Mouse (Mus musculus) heart, postnatal 25 days (tissue): ENCODE measurements around the gene Itpr1. TPM values are rescaled to one million over a fixed set of nuclear protein-coding genes. Genes with fewer than 3 reads are reported as not detected.
A peak's percentile ranks its signal among the peaks of the same experiment; 100 is the strongest.

Experiments
- DNase-seq: peaks from one replicate; pipeline ENCODE4 v3.0.0; 2022; ENCODE audit warnings: low spot score
- intact Hi-C: fragments of 180-260 bp; cut with DNase I; formaldehyde crosslinking; loops from one replicate; pipeline ENCODE4 v1.15.1; 2025
- total RNA-seq, 2 experiments: library from RNA; stranded (reverse); gene quantifications; 2 replicates each; pipeline ENCODE4 v1.2.3; 2021

Itpr1 gene
- 10 to 100 TPM; 44.1 to 44.2 TPM for total RNA-seq

DNA sequence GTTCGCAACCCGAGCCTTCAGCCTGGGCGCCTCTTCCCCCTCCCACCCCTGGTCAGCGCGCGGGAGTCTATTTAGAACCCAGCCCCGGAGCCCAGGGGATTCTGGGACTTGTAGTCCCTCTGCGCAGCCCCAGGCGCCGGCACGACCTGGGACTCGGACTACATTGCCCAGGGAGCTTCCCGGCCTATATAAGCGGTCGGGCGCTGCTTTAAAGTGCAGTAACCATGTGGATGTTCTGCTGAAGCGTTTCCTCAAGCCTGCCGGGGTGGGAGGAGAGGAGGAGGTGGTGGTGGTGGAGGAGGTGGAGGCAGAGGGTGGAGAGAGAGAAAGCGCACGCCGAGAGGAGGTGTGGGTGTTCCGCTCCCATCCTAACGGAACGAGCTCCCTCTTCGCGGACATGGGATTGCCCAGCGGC lies at the start of gene Itpr1:
TSS of gene Itpr1 (plus strand) at position 216 of the 415 bp plus-strand sequence.
- DNase-seq, result peak; percentile 97
- intact Hi-C loops, result loop anchor here (2.0 kb wide), 3 partner anchors 28 to 114 kb away; partner anchors contain the start of gene Sumf1

DNA sequence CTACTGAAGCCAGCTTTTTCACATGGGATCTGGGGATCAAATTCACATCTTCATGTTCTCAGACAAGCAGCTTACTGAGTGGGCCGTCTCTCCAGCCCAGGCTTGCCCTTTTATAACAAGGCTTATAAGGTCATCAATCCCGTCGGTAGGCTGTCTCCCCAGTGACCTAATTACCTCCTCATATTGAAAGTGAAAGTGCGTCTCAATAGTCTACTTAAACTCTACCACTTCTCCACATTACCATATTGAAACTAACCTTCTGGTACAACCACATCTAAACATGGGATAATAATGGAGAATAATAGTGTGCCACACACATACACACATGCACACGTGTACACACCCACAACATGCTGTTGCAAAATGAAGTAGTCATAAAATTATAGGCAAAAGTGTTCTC lies 48.0 kb upstream of the Itpr1 start:
- intact Hi-C loops, result no loop called here
- DNase-seq, result no peak

DNA sequence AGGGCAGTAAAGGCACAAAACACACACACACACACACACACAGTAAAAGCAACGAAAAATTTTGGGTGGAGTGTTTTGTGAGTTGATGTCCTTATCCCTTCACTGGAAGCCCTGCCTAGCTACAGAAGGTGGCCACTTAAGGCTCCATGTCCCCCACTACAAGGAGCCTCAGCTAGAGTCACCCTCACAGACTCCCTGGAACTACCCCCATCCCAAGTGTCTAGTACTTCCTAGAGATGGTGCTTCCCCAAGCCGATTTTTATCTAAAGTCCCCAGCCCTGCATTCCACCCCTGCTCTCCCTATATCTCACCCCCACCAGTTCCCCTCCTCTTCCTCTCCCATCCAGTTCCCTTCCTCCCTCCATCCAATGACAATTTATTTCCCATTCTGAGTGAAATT lies 47.3 kb upstream of the Itpr1 start:
- intact Hi-C loops, result no loop called here
- DNase-seq, result no peak

- DNase-seq, result no peak
- intact Hi-C loops, result no loop called here
These were observed 44.8 kb upstream of the Itpr1 start for GRCm38 (mm10) chr6:108167946-108168680.

GRCm38 (mm10) chr6:108168723-108169122 lies 44.2 kb upstream of the Itpr1 start:
- DNase-seq, result no peak
- intact Hi-C loops, result no loop called here

GRCm38 (mm10) chr6:108169466-108169865 lies 43.4 kb upstream of the Itpr1 start:
- no peak for DNase-seq
- intact Hi-C loops, result no loop called here

DNA sequence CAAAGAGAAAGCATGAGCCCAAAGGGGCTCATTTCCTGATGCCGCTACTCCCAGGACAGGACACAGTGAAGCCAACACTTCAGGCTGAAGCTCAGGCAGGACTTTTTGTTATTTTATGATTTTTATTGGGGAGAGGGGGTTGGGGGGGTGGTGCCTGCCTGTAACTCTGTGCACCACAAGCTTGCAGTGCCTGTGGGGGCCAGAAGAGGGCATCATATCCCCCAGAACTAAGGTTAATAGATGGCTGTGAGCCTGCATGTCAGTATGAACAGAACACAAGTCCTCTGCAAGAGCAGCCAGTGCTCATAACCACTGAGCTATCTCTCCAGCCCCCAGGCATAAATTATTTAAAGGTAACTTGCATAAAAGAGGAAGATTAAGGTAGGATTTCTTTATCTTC lies 40.7 kb upstream of the Itpr1 start:
- intact Hi-C loops, result loop anchor here (5.0 kb wide), 1 partner anchor 60 kb away; no protein-coding TSS in a partner anchor
- DNase-seq, result no peak

- intact Hi-C loops, result loop anchor here (5.0 kb wide), 1 partner anchor 62 kb away; no protein-coding TSS in a partner anchor
- DNase-seq, result no peak
These were observed 38.7 kb upstream of the Itpr1 start for GRCm38 (mm10) chr6:108174181-108174580.

DNA sequence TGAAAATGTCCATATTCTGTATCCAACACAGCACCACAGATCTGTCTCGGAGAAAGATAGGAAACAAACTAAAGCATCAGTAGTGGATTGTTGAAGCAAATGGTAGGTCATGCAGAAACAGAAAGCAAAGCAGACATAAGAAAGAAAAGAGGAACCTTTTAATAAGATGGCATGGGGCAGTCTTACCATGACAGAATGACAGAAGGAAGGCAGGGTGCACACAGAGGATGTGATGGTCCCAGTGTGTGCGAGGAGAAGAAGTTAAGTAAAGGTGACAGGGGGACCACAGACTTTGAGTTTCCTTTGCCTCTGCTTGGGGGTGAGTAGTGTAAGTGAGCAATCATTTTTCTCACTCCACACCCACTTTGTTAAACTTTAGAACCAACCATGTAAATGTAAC lies 33.8 kb upstream of the Itpr1 start:
- intact Hi-C loops, result no loop called here
- no peak for DNase-seq

DNA sequence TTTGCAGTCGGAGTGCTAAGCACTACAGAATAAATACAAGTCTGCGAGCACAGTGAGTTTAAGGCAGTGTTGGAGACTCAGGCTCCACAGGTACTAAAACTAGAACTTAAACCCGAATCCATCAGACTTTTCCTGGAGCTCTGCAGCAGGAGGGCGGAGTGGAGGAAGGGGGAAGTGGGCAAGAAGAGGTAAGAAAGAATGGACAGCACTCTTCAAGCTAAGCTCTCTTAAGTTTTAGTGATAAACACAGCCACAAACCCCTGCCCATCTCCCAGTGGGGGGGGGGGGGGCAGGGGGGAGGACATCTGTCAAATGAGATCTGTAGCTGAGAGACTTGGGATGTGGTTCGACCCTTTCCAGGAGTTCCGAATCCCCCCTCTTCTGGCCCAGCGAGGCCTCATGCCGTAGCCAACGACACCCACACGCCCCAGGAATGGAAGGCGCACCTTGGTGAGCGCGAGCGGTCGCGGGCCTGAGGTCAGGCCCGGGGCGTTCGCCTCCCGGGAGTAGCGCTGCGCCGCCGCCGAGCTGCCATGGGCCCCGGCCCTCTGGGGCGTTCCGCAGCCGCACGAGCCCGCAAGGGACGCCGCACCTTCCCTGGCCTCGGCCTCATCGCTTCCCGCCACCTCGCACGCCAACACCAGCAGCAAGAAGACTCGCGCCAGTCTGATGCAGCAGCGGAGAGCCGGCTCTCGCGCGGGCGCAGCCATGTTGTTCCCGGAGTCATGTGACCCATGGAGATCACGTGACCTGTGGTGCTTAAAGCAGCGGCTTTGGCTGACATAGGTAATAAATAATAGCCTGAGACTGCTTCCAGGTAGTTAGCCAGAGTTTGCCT lies 27.8 kb upstream of the Itpr1 start, which contains the start of gene Sumf1:
TSS of gene Sumf1 (minus strand) at position 736 of the 838 bp plus-strand sequence.
- intact Hi-C loops, result loop anchor here (2.0 to 5.0 kb wide), 2 partner anchors 28 to 162 kb away; partner anchors contain the start of gene Itpr1
- DNase-seq, result peak; percentile 61

DNA sequence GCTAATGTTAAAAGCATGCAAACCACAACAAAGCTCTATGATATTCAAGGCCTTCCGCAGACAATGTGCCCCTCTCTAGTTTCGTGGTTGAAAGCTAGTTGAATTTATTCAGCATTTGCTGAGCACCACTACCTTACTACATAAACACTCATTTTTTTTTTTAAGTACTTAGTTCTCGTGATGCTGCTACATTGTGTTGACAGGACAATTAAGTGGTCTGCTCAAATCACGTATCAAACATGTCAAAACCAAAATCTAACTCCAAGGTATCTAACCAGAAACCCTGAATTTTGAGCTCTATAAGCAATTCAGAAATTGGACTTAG lies 27.2 kb upstream of the Itpr1 start:
- intact Hi-C loops, result loop anchor here (2.0 to 5.0 kb wide), 2 partner anchors 27 to 162 kb away; partner anchors contain the start of gene Itpr1

DNA sequence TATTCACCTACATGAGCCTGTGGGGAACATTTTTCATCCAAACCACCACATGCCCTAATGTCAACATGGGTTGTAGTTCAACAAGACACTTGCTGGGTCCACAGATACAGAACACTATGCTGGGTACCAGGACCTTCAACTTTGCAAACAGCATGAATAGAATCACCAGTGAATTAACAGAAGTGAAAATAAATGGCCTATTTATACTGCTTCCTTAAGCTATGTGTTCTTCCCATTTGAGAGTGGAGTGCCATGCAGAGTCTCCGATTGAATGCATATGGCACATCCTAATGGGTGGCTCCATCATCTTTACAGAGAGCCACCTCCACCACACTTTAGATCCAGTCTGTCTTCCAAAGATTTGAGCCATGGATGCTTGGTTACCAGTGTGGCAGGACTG lies 22.2 kb upstream of the Itpr1 start:
- no peak for DNase-seq
- intact Hi-C loops, result no loop called here

More for the DNA sequence above, 27.2 kb upstream of the Itpr1 start:
- no peak for DNase-seq

DNA sequence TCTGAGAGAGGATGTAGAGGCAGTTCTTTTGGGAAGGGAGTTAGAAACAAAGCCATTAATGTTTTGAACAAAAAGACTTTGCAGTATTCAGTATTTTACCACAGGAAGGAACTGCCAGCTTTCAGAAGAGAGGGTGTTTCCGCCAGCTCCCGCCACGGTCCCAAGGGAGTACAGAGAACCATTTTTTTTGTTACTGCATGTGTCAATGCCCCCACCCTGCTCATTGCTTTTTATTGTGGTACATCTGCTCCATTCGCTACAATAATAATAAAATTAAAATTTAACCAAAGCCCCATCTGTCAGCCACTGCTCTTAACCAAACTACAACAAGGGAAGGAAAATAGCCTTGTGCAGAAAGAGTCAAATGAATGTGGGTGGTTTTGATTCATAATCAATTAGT lies 20.3 kb upstream of the Itpr1 start:
- intact Hi-C loops, result loop anchor here (2.0 kb wide), 1 partner anchor 18 kb away; no protein-coding TSS in a partner anchor

GRCm38 (mm10) chr6:108196665-108197064 lies 16.2 kb upstream of the Itpr1 start:
- intact Hi-C loops, result no loop called here
- no peak for DNase-seq

More for the DNA sequence above, 20.3 kb upstream of the Itpr1 start:
- no peak for DNase-seq

DNA sequence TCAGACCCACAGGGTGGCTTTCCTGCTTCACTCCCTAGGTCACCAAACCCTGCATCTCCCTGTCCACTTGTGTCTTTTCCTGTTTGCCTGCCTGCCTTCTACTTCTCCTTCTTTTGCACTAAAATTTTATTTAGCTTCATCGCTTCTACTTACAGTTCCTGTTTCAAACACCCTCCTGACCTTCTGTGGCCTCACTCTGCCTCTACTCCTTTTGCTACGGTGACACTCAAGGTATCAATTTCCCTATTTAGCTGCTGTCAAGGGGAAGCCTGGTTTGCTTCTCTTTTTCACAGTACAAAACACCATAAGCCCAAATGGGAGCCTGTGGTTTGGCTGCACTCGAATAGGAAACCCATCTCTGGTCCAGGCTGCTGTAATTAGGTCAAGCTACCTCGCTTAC lies 15.8 kb upstream of the Itpr1 start:
- DNase-seq, result no peak
- intact Hi-C loops, result no loop called here

DNA sequence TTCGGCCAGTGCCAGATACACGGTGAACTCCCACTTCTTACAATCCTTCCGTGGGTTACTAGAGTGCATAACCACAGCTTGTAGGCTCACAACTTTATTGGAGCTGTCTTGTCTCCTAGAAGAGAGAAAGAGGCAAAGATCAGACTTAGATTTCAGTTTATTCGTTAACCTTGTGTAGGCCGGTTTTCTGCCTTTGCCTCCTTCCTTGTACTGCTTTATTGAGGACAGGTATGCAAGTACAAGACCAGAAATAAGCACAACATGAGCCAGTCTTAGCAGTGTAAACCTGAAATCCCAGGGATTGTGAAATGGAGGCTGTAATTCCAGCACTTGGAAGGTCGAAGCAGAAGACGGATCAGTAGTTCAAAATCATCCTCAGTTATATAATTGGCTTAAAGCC lies 14.6 kb upstream of the Itpr1 start:
- DNase-seq, result no peak
- intact Hi-C loops, result no loop called here

DNA sequence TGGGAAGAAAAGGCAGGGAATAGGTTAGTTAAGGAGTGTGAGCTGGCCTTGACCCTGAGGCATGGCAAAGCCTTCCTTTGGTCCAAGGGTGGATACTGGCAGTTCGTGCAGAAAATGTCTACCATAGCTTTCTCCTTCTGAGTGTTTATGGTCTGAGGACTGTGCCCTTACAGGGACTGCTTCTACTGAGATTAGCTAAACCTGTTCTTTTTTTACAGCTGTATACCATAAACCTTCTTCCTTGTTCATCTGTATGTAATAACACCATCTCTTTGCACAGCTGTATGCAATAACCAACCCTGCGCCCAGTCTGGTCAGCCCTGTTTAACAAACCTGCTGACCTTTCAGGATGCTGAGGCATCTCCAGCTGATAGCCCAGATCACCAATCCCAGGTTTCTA lies 8.6 kb upstream of the Itpr1 start:
- no peak for DNase-seq
- intact Hi-C loops, result no loop called here

DNA sequence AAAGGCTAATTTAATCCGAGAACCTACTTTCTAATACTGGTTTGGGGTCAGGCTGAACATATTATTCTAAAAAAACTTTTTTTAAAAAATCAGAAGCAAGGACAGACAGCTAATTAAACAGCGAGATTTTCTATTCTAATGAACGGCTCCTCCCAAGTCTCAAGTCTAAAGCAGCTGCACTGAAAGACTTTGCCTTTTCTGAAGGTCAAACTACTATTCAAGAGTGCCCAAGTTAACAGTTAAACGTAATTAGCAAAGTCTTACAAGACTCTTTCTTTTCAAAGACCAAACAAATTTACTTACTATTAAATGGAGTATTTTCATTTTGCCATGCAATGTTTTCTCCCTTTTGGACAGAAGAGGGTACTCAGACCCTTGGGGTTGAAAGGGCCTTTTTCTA lies 6.8 kb upstream of the Itpr1 start:
- no peak for DNase-seq
- intact Hi-C loops, result no loop called here

DNA sequence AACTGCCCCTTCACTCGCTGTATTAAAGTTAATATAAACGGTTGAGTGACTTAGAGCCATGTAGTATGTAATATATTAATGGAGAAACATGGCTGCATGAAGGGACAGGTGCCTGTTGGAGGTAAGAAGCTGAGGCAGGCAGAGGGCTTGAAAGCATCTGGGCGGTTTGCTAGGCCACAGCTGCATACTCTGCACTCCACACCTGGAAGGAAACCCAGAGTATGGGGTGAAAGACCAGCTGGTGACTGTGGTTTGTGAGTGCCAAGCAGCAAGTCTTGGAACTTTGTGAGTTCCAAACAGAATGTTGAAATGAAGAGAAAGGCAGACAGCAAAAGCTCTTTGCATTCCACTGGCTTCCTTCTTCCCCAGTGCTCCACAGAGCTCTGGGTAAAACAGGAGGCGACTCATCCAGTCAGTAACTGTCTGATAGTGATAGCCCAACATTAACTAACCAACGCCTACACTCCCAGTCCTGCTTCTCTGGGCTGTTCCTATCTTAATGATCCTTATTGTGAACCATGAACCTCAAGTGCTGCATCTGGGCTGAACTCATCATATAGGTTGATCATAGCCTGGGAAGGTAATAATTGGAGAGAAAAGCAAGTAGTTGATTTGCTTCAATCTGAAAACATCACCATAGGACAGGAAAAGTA lies 5.9 kb upstream of the Itpr1 start:
- intact Hi-C loops, result no loop called here
- no peak for DNase-seq
